Mouse (Mus musculus): Measurements from ENCODE around the gene Ank2.

Gene Ank2

DNA sequence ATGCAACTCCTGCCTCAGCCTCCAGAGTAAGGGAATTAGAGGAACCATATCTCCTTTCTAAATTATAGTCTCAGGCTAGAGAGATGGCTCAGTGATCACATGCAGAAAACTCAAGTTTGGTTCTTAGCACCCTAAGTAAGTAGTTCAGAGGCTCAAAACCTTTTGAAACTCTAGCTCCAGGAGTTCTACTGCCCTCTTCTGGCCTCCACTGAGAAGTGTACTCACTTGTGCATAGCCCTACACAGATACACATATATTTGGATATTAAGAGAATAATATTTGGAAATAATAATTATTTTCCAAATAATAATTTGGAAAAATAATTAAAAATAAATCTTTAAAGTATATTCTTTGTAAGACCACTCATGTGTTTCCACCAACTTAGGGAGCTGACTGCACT is 218.8 kb downstream of the Ank2 start:
- DNase-seq = no peak

GRCm38 (mm10) chr3:127275953-127276352 is 223.2 kb downstream of the Ank2 start:
- no peak for DNase-seq

DNA sequence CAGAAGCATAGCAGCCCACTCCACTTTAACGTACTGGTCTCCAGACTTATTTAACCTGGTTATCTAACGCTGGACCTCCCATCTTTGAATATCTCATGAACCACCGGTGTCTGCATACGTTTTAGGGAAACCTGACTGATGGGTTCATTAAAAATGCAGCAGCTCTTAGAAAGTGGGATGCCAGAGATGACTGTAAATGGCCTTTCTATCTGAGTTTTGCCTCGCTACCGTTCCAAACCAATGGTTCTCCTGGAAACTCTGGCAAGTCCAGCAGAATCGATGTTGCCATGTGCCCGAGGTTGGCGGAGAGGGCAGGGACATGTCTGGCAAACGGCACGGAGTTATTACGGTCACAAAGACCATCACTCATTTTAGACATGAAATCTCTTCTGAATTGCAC is 226.3 kb downstream of the Ank2 start:
- DNase-seq = no peak

DNA sequence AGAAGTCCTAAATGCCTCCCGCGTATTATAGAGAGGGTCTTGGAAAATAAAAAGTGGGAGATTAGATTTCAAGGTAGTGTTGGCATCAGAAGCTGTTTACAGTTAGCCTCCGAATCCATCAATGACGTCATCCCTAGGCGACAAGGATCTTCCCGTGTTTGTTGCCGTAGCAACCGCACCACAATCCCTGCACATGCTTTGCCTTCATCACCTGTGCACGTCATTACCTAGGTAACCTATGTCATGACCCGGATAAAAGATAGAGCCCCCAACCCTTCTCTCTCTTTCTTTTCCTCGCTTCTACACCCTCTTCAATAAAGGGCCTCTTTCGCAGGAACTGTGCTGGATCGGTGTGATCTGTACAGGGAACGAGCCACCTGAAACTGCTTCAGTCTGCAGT is 229.5 kb downstream of the Ank2 start:
- no peak for DNase-seq

DNA sequence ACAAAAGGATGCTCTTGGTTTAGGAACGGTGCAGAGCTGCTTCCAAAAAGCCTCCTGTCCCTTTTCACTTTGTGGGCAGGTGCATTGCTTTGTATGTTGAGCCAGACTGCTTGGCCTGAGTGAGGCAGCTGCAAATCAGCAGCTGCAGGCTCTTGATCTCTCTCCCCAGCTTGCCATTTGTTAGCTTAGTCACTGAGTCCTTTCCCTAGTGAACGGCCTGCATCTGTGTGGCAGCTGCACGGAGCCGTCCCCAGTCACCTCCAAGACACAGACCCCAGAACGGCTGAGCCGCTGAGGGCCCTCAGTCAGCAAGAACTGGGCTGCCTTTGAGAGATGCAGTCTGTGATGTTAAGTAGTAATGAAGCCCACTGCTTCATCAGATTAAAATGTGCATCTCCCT is 231.3 kb downstream of the Ank2 start:
- DNase-seq = no peak

- no peak for DNase-seq
These were observed 233.4 kb downstream of the Ank2 start for GRCm38 (mm10) chr3:127265732-127266131.

GRCm38 (mm10) chr3:127265182-127265581 is 234.0 kb downstream of the Ank2 start:
- DNase-seq = no peak

- no peak for DNase-seq
These were observed 238.4 kb downstream of the Ank2 start for GRCm38 (mm10) chr3:127260786-127261166.

GRCm38 (mm10) chr3:127260007-127260785 is 239.0 kb downstream of the Ank2 start:
- DNase-seq = no peak

GRCm38 (mm10) chr3:127258466-127259075 is 240.6 kb downstream of the Ank2 start:
- no peak for DNase-seq

DNA sequence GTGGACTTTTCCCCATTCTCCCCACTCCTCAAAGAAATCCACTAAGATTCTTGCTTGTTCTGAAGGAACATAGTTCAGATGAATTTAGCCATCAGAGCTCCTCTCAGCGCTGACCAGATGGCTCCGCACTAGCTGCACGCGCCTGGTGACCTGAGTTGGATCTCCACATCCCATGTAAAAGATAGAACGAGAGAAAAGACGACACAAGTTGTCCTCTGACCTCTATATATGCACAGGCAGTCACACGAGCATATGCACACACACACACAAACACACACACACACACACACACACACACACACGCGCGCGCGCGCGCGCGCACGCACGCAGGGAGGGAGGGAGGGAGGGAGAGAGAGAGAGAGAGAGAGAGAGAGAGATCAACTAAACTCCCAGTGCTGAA is 241.2 kb downstream of the Ank2 start:
- DNase-seq = peak; percentile 43

- DNase-seq = peak; percentile 42
These were observed 241.7 kb downstream of the Ank2 start for GRCm38 (mm10) chr3:127257279-127257925.

GRCm38 (mm10) chr3:127256681-127257080 is 242.5 kb downstream of the Ank2 start:
- DNase-seq = no peak

GRCm38 (mm10) chr3:127250930-127251329 is 248.2 kb downstream of the Ank2 start:
- DNase-seq = no peak

DNA sequence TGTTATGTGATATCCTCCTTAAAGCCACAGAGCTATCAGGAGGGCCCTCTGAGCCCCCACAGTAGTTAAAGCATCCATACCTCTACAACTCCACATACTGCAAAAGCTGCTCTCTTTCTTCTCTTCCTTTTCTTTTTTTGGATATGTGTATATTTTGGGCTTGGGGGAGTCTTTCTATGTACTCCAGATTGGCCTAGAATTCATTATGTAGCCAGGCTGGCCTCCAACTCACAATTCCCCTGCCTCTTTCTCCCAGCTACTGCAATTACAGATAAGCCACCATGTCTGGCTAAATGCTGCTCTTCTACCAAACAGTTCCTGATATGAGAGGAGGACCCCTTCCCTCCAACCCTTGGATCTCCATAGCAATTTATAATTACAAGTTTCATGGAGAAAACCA is 250.5 kb downstream of the Ank2 start:
- DNase-seq = no peak

DNA sequence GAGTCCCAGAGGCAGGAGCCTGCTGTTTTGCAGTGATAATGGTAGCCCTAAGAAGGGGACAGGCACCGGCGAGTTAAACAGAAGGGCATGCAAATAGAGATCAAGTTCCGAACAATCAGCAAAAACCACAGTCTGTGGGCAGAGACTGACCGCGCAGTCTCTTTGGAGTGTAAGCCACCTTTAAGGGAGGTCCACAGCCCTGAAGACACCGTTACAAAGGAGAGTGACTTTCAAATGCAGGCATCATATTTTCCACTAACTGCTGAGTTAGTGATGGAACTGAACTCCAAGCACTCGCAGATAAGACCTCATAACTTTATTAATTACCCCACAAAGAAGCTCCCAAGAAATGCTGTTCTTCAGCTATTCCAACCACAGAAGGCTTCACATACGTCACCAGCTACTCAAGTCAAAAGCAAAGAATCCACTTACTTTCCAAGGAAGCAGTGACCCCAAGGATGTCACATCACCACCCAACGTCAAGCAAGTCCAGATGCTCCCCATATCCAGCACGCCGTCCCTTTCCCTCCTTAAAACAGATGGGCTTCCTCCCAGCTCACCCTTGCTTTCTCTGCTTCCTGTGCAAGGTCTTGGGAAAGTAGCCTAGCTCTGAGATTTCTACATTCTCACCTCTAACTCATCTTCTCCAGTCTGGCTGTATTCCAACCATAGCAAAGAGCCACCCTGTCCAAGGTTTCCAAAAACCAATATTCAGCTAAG is 252.0 kb downstream of the Ank2 start:
- DNase-seq = no peak

GRCm38 (mm10) chr3:127243928-127244642 is 255.1 kb downstream of the Ank2 start:
- DNase-seq = no peak

GRCm38 (mm10) chr3:127242234-127242810 is 256.8 kb downstream of the Ank2 start:
- no peak for DNase-seq

DNA sequence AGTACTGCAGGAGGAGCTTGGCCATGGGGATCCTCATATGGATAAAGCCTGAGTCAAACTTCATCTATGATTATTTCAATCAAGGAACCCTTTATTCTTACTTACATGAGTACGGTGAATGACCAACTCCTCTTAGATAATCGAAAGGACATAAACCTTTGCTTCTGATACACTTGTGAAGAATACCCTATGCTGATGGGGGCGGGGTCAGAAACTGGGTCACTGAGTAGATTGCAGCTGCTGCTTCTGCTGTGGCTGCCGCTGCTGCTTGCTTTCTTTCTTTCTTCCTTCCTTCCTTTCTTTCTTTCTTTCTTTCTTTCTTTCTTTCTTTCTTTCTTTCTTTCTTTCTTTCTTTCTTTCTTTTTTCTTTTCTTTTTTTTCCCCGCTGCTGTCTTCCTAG is 263.9 kb downstream of the Ank2 start:
- no peak for DNase-seq

- peak; percentile 67 for DNase-seq
These were observed 273.1 kb downstream of the Ank2 start for GRCm38 (mm10) chr3:127225799-127226730.

DNA sequence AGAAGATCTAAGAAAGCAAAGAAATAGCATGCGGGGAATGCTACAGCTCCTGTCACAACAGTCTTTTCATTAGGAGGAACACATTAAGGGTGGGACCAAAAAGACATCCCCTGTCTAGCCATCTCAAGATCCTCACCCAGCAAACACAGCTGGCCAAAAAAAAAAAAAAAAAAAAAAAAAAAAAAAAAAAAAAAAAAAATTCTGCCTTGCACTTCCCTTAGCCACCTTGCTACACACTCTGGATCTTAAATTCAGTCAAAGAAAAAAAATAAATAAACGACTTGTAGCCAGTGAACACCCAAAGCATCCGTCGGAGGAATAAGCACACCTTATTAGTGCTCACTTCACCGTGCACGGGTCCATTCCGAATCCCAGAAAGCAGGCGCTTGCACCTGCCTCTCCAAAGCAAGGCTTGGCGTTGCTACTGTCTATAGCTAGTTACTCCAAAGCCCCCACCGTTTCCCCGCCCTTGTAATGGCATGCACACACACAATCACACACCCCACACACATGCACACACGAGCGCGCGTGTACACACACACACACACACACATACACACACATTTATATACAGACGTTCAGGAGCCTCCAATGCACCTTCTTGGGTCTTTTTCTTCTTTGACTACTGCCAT is 273.9 kb downstream of the Ank2 start:
- peak; percentile 61 for DNase-seq
